10 mouse cellular contexts compared by ENCODE assay signal in the genomic region with DNA sequence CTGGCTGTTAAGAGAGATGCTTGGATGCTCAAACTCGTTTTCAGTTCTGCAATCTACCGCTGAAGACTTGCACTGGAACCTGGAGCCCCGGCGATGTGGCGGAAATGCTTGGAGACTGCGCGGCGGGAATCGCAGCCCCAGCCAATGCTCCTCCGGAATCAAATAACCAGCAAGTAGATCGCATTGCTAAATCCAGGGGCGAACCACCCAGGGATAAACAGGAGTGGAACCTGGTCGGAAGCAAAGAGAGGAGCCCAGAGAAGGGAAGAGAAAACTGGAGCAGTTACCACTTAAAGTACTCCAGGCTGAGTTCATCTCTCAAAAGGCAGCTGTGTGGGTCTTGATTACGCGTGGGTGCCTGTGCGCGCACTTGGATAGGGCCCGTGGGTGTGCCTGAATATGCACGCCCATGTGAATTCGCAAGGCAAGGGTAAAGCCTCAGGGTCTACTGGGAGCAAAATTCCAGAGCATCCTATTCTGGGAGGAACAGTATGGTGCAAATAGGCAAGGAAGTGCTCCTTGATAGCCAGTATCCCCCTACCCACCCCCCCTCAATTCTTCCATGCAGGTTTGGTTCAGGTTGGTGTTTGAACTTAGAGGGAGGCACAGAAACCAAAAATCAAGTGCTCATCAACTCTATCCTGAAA. TPM values are rescaled to one million over a fixed set of nuclear protein-coding genes. Genes with fewer than 3 reads are reported as not detected.
DNase-seq lines count a peak whose midpoint lies in the region; ATAC-seq and TF ChIP-seq lines count a peak whose summit lies in the region.
"Had no signal": no experiment of that assay in that cellular context is flagged by ENCODE, and none has a peak within 500 bp of the region (broad histone marks: within the 10 kb centered on the region; RNA-seq: fewer than 3 reads in every experiment).

No protein-coding gene starts in this region.

- peak overlapping the region; percentile 92 for H3K4me2 ChIP-seq in heart, embryonic 13.5 days
- H3K4me2 ChIP-seq in hindbrain, embryonic 12.5 days (replicated peaks) = peak overlapping the region; percentile 84
- H3K4me2 ChIP-seq in midbrain, embryonic 14.5 days (ENCODE audit: low read length) = peak overlapping the region; percentile 86

- peaks cover 26% of the 10 kb centered on the region for H3K4me1 ChIP-seq in heart, embryonic 13.5 days
- H3K4me1 ChIP-seq in cortical plate, adult 2 months (ENCODE audit: control insufficient read depth, insufficient read depth, low read length) = no peaks in the 10 kb centered on the region
- H3K4me1 ChIP-seq in hindbrain, embryonic 12.5 days = peaks cover 11% of the 10 kb centered on the region; the same call in 1 of the 2 replicates
- H3K4me1 ChIP-seq in midbrain, embryonic 14.5 days (ENCODE audit: control insufficient read depth, insufficient read depth, low read length) = peaks cover 7% of the 10 kb centered on the region; the same call in 1 of the 2 replicates
- no peaks in the 10 kb centered on the region for H3K4me1 ChIP-seq in lung, adult 2 months (ENCODE audit: control insufficient read depth, insufficient read depth, low read length)

- ATAC-seq in heart, embryonic 13.5 days (ENCODE audit: extremely low read depth, insufficient number of reproducible peaks, low FRiP score, low TSS enrichment) = no peak
- ATAC-seq in hindbrain, embryonic 12.5 days (ENCODE audit: low FRiP score) = no peak
- ATAC-seq in midbrain, embryonic 14.5 days (ENCODE audit: low FRiP score, low TSS enrichment) = no peak

- H3K9ac ChIP-seq in heart, embryonic 13.5 days = peak overlapping the region; percentile 40; the same call in 1 of the 2 replicates
- H3K9ac ChIP-seq in hindbrain, embryonic 12.5 days = no peak overlapping the region
- no peak overlapping the region; the same call in 1 of the 2 replicates for H3K9ac ChIP-seq in midbrain, embryonic 14.5 days (replicated peaks; ENCODE audit: low read length)

- H3K9me3 ChIP-seq in heart, embryonic 13.5 days = no peaks in the 10 kb centered on the region
- H3K9me3 ChIP-seq in hindbrain, embryonic 12.5 days (replicated peaks) = no peaks in the 10 kb centered on the region
- H3K9me3 ChIP-seq in midbrain, embryonic 14.5 days (ENCODE audit: control insufficient read depth, low read length) = no peaks in the 10 kb centered on the region

- H3K36me3 ChIP-seq in heart, embryonic 13.5 days = no peaks in the 10 kb centered on the region
- no peaks in the 10 kb centered on the region for H3K36me3 ChIP-seq in hindbrain, embryonic 12.5 days
- no peaks in the 10 kb centered on the region for H3K36me3 ChIP-seq in midbrain, embryonic 14.5 days (ENCODE audit: control insufficient read depth, insufficient read depth, low read length)

- TF ChIP-seq POLR2A in cortical plate, adult 2 months (IDR thresholded peaks at IDR 0.05; ENCODE audit: extremely low read depth, insufficient read depth, low read length) = no peak
- TF ChIP-seq POLR2A in lung, adult 2 months (IDR thresholded peaks at IDR 0.05; ENCODE audit: borderline replicate concordance, extremely low read depth, low read depth, low read length) = no peak

- peak overlapping the region; percentile 31 for H3K4me3 ChIP-seq in heart, embryonic 13.5 days
- peak overlapping the region; percentile 49 for H3K4me3 ChIP-seq in cortical plate, adult 2 months (ENCODE audit: insufficient read depth, low read length)
- H3K4me3 ChIP-seq in hindbrain, embryonic 12.5 days = peak overlapping the region; percentile 28
- peak overlapping the region; percentile 27 for H3K4me3 ChIP-seq in midbrain, embryonic 14.5 days (replicated peaks; ENCODE audit: low read depth, low read length)
- H3K4me3 ChIP-seq in lung, adult 2 months (replicated peaks; ENCODE audit: extremely low read depth, low read depth, low read length) = no peak overlapping the region
- H3K4me3 ChIP-seq: erythroblast, embryonic 14.5 days had no signal

- WGBS in heart, embryonic 13.5 days = 3% methylated on average over 20 of the region's 20 CpGs
- WGBS in hindbrain, embryonic 12.5 days = 1% methylated on average over 20 of the region's 20 CpGs
- 2% methylated on average over 20 of the region's 20 CpGs for WGBS in midbrain, embryonic 14.5 days
- 5% methylated on average over 20 of the region's 20 CpGs for WGBS in lung, adult 2 months

- no peak for TF ChIP-seq CTCF in cortical plate, adult 2 months (IDR thresholded peaks at IDR 0.05; ENCODE audit: extremely low read depth, insufficient read depth, low read length)
- no peak for TF ChIP-seq CTCF in lung, adult 2 months (IDR thresholded peaks at IDR 0.05; ENCODE audit: insufficient read depth, low read length)

- no peak overlapping the region for H3K27ac ChIP-seq in heart, embryonic 13.5 days (replicated peaks)
- H3K27ac ChIP-seq in cortical plate, adult 2 months (ENCODE audit: insufficient read depth, low read length) = no peak overlapping the region
- no peak overlapping the region for H3K27ac ChIP-seq in hindbrain, embryonic 12.5 days
- H3K27ac ChIP-seq in midbrain, embryonic 14.5 days (replicated peaks; ENCODE audit: low read depth, low read length) = no peak overlapping the region

- DNase-seq in heart, adult 9 months (ENCODE audit: low spot score in 2 of 2) = no peak
- peak; percentile 48 for DNase-seq in midbrain, embryonic 14.5 days
- DNase-seq in natural killer cell, adult 2 months (ENCODE audit: low spot score in 2 of 2) = no peak
- DNase-seq in adrenal gland, adult 8-10 months = no peak
- DNase-seq in lung, adult 2 months = no peak

- peaks cover 58% of the 10 kb centered on the region for H3K27me3 ChIP-seq in heart, embryonic 13.5 days (replicated peaks)
- H3K27me3 ChIP-seq in hindbrain, embryonic 12.5 days = peaks cover 42% of the 10 kb centered on the region
- peaks cover 8% of the 10 kb centered on the region for H3K27me3 ChIP-seq in midbrain, embryonic 14.5 days (ENCODE audit: control insufficient read depth, insufficient read depth, low read length)
- H3K27me3 ChIP-seq: CH12.LX had no signal

RNA-seq across cellular contexts. Expression of a gene that starts 1.3 kb away (rescaled TPM):
- polyA plus RNA-seq in heart, embryonic 13.5 days (2015; fragmentation: Nextera tagmentation; extraction: Ambion mirVana) = 0.28 and 0.38 TPM in 2 replicates
- 51.8 and 52.8 TPM in 2 replicates for polyA plus RNA-seq in cortical plate, adult 2 months (2012; rRNA removed)
- polyA plus RNA-seq in hindbrain, embryonic 12.5 days (2016; fragmentation: Nextera tagmentation; extraction: Ambion mirVana) = 16.8 and 18.1 TPM in 2 replicates
- 50.6 and 53.4 TPM in 2 replicates for polyA plus RNA-seq in midbrain, embryonic 14.5 days (2014; fragmentation: Nextera tagmentation; extraction: Ambion mirVana)
- under 1 TPM in 3 of 4 experiments, not detected in 1; 0.21 to 0.30 (median 0.28) TPM for total RNA-seq in adrenal gland, adult 8-10 months (2022)
- polyA plus RNA-seq in lung, adult 2 months (2012; rRNA removed) = not detected in 2 replicates
- total RNA-seq: CH12.LX had no signal
- polyA plus RNA-seq: erythroblast, embryonic 14.5 days had no signal

Comparison
In these comparisons a context has a peak if more than half of its experiments do, and no peak if none do; other contexts are left out.
1. RNA of a gene that starts 1.3 kb away (polyA plus RNA-seq): 50.6 to 53.4 TPM in midbrain, embryonic 14.5 days, 51.8 to 52.8 TPM in cortical plate, adult 2 months and 16.8 to 18.1 TPM in hindbrain, embryonic 12.5 days; 0.28 to 0.38 TPM in heart, embryonic 13.5 days and not detected in lung, adult 2 months; every median in the first group is over 10 times any median in the second.
2. Peak in every context shown above with its lines, with median percentiles within 50 percentile points of each other: H3K4me2 ChIP-seq.